Mouse (Mus musculus) olfactory bulb, adult 2 months (tissue): ENCODE results near the gene Rdx. TPM values are rescaled to one million over a fixed set of nuclear protein-coding genes. Genes with fewer than 3 reads are reported as not detected.
A peak's percentile ranks its signal among the peaks of the same experiment; 100 is the strongest.

Experiments used
- H3K27ac ChIP-seq: fragments of 200-500 bp; 2 replicates; pipeline ENCODE4 v1.5.1; 2012; ENCODE audit warnings: low read depth, low read length; ENCODE audit not compliant: insufficient read depth
- H3K4me1 ChIP-seq: fragments of 200-500 bp; 2 replicates; pipeline ENCODE4 v1.6.1; 2012; ENCODE audit warnings: low read length; ENCODE audit not compliant: control insufficient read depth, insufficient read depth
- H3K4me3 ChIP-seq: fragments of 200-500 bp; 2 replicates; pipeline ENCODE4 v1.5.1; 2012; ENCODE audit warnings: mild to moderate bottlenecking, low read depth, low read length, moderate library complexity; ENCODE audit not compliant: insufficient read depth
- CTCF ChIP-seq: fragments of 200-500 bp; IDR thresholded peaks from 2 replicates; pipeline ENCODE4 v1.5.1; 2012; ENCODE audit warnings: low read depth, mild to moderate bottlenecking, low read length, moderate library complexity; ENCODE audit not compliant: insufficient read depth
- POLR2A ChIP-seq: fragments of 200-500 bp; IDR thresholded peaks from 2 replicates; pipeline ENCODE4 v1.6.1; 2012; ENCODE audit warnings: mild to moderate bottlenecking, low read depth, low read length, moderate library complexity; ENCODE audit not compliant: insufficient read depth
- WGBS: fragments of 180-500 bp; shearing (Covaris S2); methylation state at CpG from one replicate; pipeline ENCODE4 v1.1.7; 2018; 5-methylcytosine and 5-hydroxymethylcytosine counted together
- polyA plus RNA-seq: library from polyadenylated mRNA; stranded (reverse); fragments of >200 nt; gene quantifications from 2 replicates; pipeline ENCODE4 v1.2.4, GENCODE M21; 2012; ENCODE audit warnings: low replicate concordance; ENCODE audit not compliant: missing spikeins, insufficient read depth, insufficient read length

The Rdx gene
- polyA plus RNA-seq, 1 experiment = 148 TPM

- Histone ChIP-seq H3K27ac (no peak overlapping the region), H3K4me1 (no peaks in the 10 kb centered on the region), H3K4me3 (no peak overlapping the region)
- WGBS = 75% methylated on average over 2 of the region's 2 CpGs
- TF ChIP-seq POLR2A (no peak), CTCF (no peak)
Observed at GRCm38 (mm10) chr9:52081979-52082378, 35.0 kb downstream of the Rdx start.

GRCm38 (mm10) chr9:52082414-52082813 is 35.4 kb downstream of the Rdx start:
- Histone ChIP-seq H3K27ac (no peak overlapping the region), H3K4me3 (no peak overlapping the region), H3K4me1 (no peaks in the 10 kb centered on the region)
- no peak for TF ChIP-seq CTCF
- no peak for TF ChIP-seq POLR2A
- WGBS = 67% methylated on average over 4 of the region's 4 CpGs

GRCm38 (mm10) chr9:52091752-52092151 is 44.8 kb downstream of the Rdx start:
- 93% methylated on average over 9 of the region's 9 CpGs for WGBS
- Histone ChIP-seq H3K4me3 (no peak overlapping the region), H3K27ac (no peak overlapping the region), H3K4me1 (no peaks in the 10 kb centered on the region)
- TF ChIP-seq POLR2A = no peak
- no peak for TF ChIP-seq CTCF

DNA sequence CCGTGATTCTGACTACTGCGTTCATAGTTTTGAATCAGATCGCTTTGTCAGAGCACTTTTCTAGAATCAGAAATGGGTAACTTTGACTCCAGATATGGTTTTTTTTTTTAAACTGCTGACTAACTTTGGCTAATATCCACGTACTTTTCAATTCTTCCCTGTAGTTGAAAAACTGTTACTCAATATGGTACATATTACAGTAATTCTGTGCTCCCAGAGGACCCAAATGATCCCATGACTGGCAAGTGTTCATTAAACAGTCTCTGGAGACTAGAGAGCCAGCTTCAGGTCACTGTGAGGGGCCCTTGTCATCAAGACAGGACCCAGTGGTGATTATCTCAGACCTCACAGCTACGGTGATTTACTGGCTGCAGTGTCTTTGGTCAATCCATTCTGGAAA is 45.3 kb downstream of the Rdx start:
- WGBS = 93% methylated on average over 5 of the region's 5 CpGs
- Histone ChIP-seq H3K27ac (no peak overlapping the region), H3K4me1 (no peaks in the 10 kb centered on the region), H3K4me3 (no peak overlapping the region)
- no peak for TF ChIP-seq CTCF
- TF ChIP-seq POLR2A = no peak

GRCm38 (mm10) chr9:52093108-52093507 is 46.1 kb downstream of the Rdx start:
- no peak overlapping the region for H3K27ac ChIP-seq
- no peak overlapping the region for H3K4me3 ChIP-seq
- no peaks in the 10 kb centered on the region for H3K4me1 ChIP-seq
- WGBS = 72% methylated on average over 8 of the region's 8 CpGs
- no peak for TF ChIP-seq POLR2A
- no peak for TF ChIP-seq CTCF

GRCm38 (mm10) chr9:52094016-52094415 is 47.0 kb downstream of the Rdx start:
- no peak overlapping the region for H3K27ac ChIP-seq
- no peak overlapping the region for H3K4me3 ChIP-seq
- no peaks in the 10 kb centered on the region for H3K4me1 ChIP-seq
- WGBS = 96% methylated on average over 5 of the region's 5 CpGs
- TF ChIP-seq CTCF (no peak), POLR2A (no peak)

DNA sequence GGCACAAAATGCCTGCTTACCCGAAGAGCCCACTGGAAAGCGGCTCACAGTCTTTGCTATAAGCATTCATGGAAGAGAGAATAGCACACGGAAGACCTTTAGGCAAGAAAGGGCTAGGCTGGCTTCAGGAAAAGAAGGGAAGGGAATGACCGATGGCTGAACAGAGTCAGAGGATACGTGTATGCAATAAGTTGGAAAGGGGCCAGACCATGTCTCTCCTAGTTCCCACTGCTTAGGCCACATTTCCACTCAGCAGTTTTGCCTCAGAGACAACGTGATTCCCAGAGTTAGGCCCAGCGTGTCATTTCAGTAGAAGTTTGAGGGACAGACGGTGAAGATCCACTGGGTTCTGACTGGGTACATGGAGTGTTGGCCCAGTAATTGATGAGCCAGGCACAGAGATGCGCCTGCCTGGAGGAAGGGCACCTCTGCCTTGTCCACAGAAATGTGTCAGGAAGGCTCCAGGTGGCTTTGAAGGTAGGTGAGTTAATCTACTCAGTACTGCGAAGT is 47.6 kb downstream of the Rdx start:
- H3K27ac ChIP-seq = no peak overlapping the region
- 89% methylated on average over 10 of the region's 10 CpGs for WGBS
- no peak overlapping the region for H3K4me3 ChIP-seq
- TF ChIP-seq CTCF (no peak), POLR2A (no peak)
- no peaks in the 10 kb centered on the region for H3K4me1 ChIP-seq

DNA sequence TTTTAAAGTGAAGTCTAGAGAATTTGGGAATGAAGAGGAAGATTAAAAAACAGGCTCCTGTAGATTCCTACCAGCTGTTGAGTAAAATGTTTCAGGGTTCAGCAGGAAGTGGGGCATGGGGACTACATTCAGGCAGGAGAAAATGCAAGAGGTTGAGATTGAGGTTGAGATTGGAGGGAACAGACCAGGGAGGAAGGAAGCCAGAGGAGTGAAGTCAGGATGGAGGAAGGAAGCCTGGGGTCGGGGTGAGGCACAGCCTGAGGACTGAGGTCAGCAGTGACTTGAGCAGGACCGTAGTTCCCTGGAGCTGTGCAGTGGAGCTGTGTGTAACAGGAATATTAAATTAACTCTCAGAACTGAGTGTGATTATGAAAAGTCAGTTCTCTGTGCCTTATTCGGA is 48.7 kb downstream of the Rdx start:
- Histone ChIP-seq H3K4me1 (no peaks in the 10 kb centered on the region), H3K27ac (no peak overlapping the region), H3K4me3 (no peak overlapping the region)
- 88% methylated on average over 3 of the region's 3 CpGs for WGBS
- no peak for TF ChIP-seq POLR2A

- no peaks in the 10 kb centered on the region for H3K4me1 ChIP-seq
- no peak overlapping the region for H3K27ac ChIP-seq
- H3K4me3 ChIP-seq = no peak overlapping the region
- TF ChIP-seq CTCF = no peak
- TF ChIP-seq POLR2A = no peak
- WGBS = 74% methylated on average over 1 of the region's 1 CpGs
Observed at GRCm38 (mm10) chr9:52097386-52097785, 50.4 kb downstream of the Rdx start.

- Histone ChIP-seq H3K4me1 (no peaks in the 10 kb centered on the region), H3K27ac (no peak overlapping the region)
- 3% methylated on average over 7 of the region's 7 CpGs for WGBS
Observed at GRCm38 (mm10) chr9:52098600-52098999, 51.6 kb downstream of the Rdx start.

More at GRCm38 (mm10) chr9:52098600-52098999, 51.6 kb downstream of the Rdx start:
- no peak overlapping the region for H3K4me3 ChIP-seq
- TF ChIP-seq CTCF (peak; percentile 75), POLR2A (no peak)
